In genomic region chr5:122662501-122662900, GRCm38 (mm10) we compare ENCODE assay signal across 19 mouse cellular contexts. TPM values are rescaled to one million over a fixed set of nuclear protein-coding genes. Genes with fewer than 3 reads are reported as not detected.
A peak's percentile ranks its signal among the peaks of the same experiment; 100 is the strongest.
DNase-seq lines count a peak whose midpoint lies in the region; ATAC-seq and TF ChIP-seq lines count a peak whose summit lies in the region.
"Had no signal": no experiment of that assay in that cellular context is flagged by ENCODE, and none has a peak within 500 bp of the region (broad histone marks: within the 10 kb centered on the region; RNA-seq: fewer than 3 reads in every experiment).

No protein-coding gene starts in this region.

- peaks cover 5% of the 10 kb centered on the region; the same call in 1 of the 2 replicates for H3K4me1 ChIP-seq in heart, embryonic 15.5 days (replicated peaks)
- H3K4me1 ChIP-seq in liver, embryonic 11.5 days (replicated peaks; ENCODE audit: control insufficient read depth, insufficient read depth, low read length) = 0 out of 2 replicates have a peak, but pooled peaks cover 2% of the 10 kb centered on the region
- H3K4me1 ChIP-seq in intestine, postnatal 0 days (replicated peaks; ENCODE audit: control insufficient read depth, insufficient read depth, low read length) = no peaks in the 10 kb centered on the region
- H3K4me1 ChIP-seq: forebrain, embryonic 12.5 days; hindbrain, embryonic 15.5 days; limb, embryonic 13.5 days; midbrain, embryonic 12.5 days had no signal

- peak overlapping the region; percentile 36; the same call in 1 of the 2 replicates for H3K27ac ChIP-seq in heart, embryonic 15.5 days
- H3K27ac ChIP-seq in liver, embryonic 11.5 days (ENCODE audit: low read depth, low read length) = no peak overlapping the region
- no peak overlapping the region for H3K27ac ChIP-seq in intestine, postnatal 0 days (ENCODE audit: low read depth, low read length)
- H3K27ac ChIP-seq: forebrain, embryonic 12.5 days; hindbrain, embryonic 15.5 days; kidney, postnatal 0 days; limb, embryonic 13.5 days; macrophage; midbrain, embryonic 12.5 days had no signal

- H3K9me3 ChIP-seq in heart, embryonic 15.5 days (replicated peaks) = no peaks in the 10 kb centered on the region
- no peaks in the 10 kb centered on the region for H3K9me3 ChIP-seq in liver, embryonic 11.5 days (ENCODE audit: control insufficient read depth, low read length)
- no peaks in the 10 kb centered on the region for H3K9me3 ChIP-seq in intestine, postnatal 0 days (ENCODE audit: control insufficient read depth)
- H3K9me3 ChIP-seq: forebrain, embryonic 12.5 days; hindbrain, embryonic 15.5 days; limb, embryonic 13.5 days; midbrain, embryonic 12.5 days had no signal

- DNase-seq in heart, adult 18-20 months = no peak
- peak; percentile 35 for DNase-seq in liver
- DNase-seq in liver, embryonic 11.5 days (ENCODE audit: low spot score) = no peak
- no peak for DNase-seq in layer of hippocampus, adult 11-12 months (ENCODE audit: low spot score)
- no peak for DNase-seq in cerebellum, postnatal 14 days
- DNase-seq: B cell, adult 2 months; cerebellum, adult 18-20 months; gastrocnemius, postnatal 10 days; heart, postnatal 36 days; right cerebral cortex, postnatal 4 days had no signal

- WGBS in heart, embryonic 15.5 days = 91% methylated on average over 6 of the region's 6 CpGs
- 89% methylated on average over 6 of the region's 6 CpGs for WGBS in liver, embryonic 11.5 days
- 66% methylated on average over 6 of the region's 6 CpGs for WGBS in intestine, postnatal 0 days

- ATAC-seq in heart, embryonic 15.5 days (replicated peaks; ENCODE audit: insufficient number of reproducible peaks, insufficient read depth, low FRiP score, low read depth) = no peak
- no peak for ATAC-seq in liver, embryonic 11.5 days (replicated peaks; ENCODE audit: low FRiP score)
- peak; percentile 82 for ATAC-seq in intestine, postnatal 0 days
- peak; percentile 56; the same call in 1 of the 2 replicates for ATAC-seq in megakaryocyte, adult 5-6 weeks (ENCODE audit: poor library complexity, severe bottlenecking)

- TF ChIP-seq CTCF in intestine, postnatal 0 days (IDR thresholded peaks at IDR 0.05; ENCODE audit: low read depth) = no peak

- H3K4me3 ChIP-seq in heart, embryonic 15.5 days = no peak overlapping the region
- no peak overlapping the region for H3K4me3 ChIP-seq in liver, embryonic 11.5 days (ENCODE audit: low read depth, low read length)
- no peak overlapping the region for H3K4me3 ChIP-seq in intestine, postnatal 0 days (ENCODE audit: low read depth, low read length)
- H3K4me3 ChIP-seq: forebrain, embryonic 12.5 days; hindbrain, embryonic 15.5 days; limb, embryonic 13.5 days; midbrain, embryonic 12.5 days had no signal

- no peak overlapping the region for H3K9ac ChIP-seq in heart, embryonic 15.5 days
- no peak overlapping the region for H3K9ac ChIP-seq in liver, embryonic 11.5 days (ENCODE audit: low read depth, low read length)
- no peak overlapping the region for H3K9ac ChIP-seq in intestine, postnatal 0 days (ENCODE audit: low read depth, low read length)
- H3K9ac ChIP-seq: forebrain, embryonic 12.5 days; hindbrain, embryonic 15.5 days; limb, embryonic 13.5 days; midbrain, embryonic 12.5 days had no signal

- no peaks in the 10 kb centered on the region for H3K27me3 ChIP-seq in heart, embryonic 15.5 days
- no peaks in the 10 kb centered on the region for H3K27me3 ChIP-seq in liver, embryonic 11.5 days (replicated peaks; ENCODE audit: control insufficient read depth, insufficient read depth, low read length)
- no peaks in the 10 kb centered on the region for H3K27me3 ChIP-seq in intestine, postnatal 0 days (replicated peaks; ENCODE audit: control insufficient read depth, insufficient read depth, low read length)
- H3K27me3 ChIP-seq: forebrain, embryonic 12.5 days; hindbrain, embryonic 15.5 days; limb, embryonic 13.5 days; midbrain, embryonic 12.5 days had no signal

- H3K4me2 ChIP-seq in heart, embryonic 15.5 days = no peak overlapping the region
- no peak overlapping the region for H3K4me2 ChIP-seq in liver, embryonic 11.5 days
- no peak overlapping the region for H3K4me2 ChIP-seq in intestine, postnatal 0 days (replicated peaks; ENCODE audit: low read depth)
- H3K4me2 ChIP-seq: forebrain, embryonic 12.5 days; hindbrain, embryonic 15.5 days; limb, embryonic 13.5 days; midbrain, embryonic 12.5 days had no signal

- H3K36me3 ChIP-seq in heart, embryonic 15.5 days = no peaks in the 10 kb centered on the region
- H3K36me3 ChIP-seq in liver, embryonic 11.5 days (ENCODE audit: control insufficient read depth, insufficient read depth, low read length) = no peaks in the 10 kb centered on the region
- H3K36me3 ChIP-seq in intestine, postnatal 0 days (ENCODE audit: control insufficient read depth, insufficient read depth) = no peaks in the 10 kb centered on the region; the same call in 1 of the 2 replicates
- H3K36me3 ChIP-seq: forebrain, embryonic 12.5 days; hindbrain, embryonic 15.5 days; limb, embryonic 13.5 days; midbrain, embryonic 12.5 days had no signal

RNA-seq across cellular contexts. Expression of gene P2rx7, which starts 18.8 kb away (rescaled TPM):
- polyA plus RNA-seq in heart, embryonic 15.5 days (2015; fragmentation: Nextera tagmentation; extraction: Ambion mirVana) = 3.0 and 3.7 TPM in 2 replicates
- 1 to 10 TPM; 2.9 to 3.1 TPM for total RNA-seq in heart, adult 18-20 months (2021)
- 0.47 and 1.3 TPM in 2 replicates for polyA plus RNA-seq in liver, embryonic 11.5 days (2014; fragmentation: Nextera tagmentation; extraction: Ambion mirVana)
- 1.6 and 2.7 TPM in 2 replicates for polyA plus RNA-seq in intestine, postnatal 0 days (2015; fragmentation: Nextera tagmentation; extraction: Ambion mirVana)
- total RNA-seq in megakaryocyte, adult 5-6 weeks (2015) = 35.5 and 35.6 TPM in 2 replicates
- 61.2 and 76.5 TPM in 2 replicates for total RNA-seq in megakaryocyte, adult 5-6 weeks (2017)

RNA-seq across cellular contexts. Expression of gene P2rx4, which starts 44.8 kb away (rescaled TPM):
- 19.2 and 21.0 TPM in 2 replicates for polyA plus RNA-seq in heart, embryonic 15.5 days (2015; fragmentation: Nextera tagmentation; extraction: Ambion mirVana)
- 10 to 100 TPM; 21.4 to 21.5 TPM for total RNA-seq in heart, adult 18-20 months (2021)
- 27.1 and 30.2 TPM in 2 replicates for polyA plus RNA-seq in liver, embryonic 11.5 days (2014; fragmentation: Nextera tagmentation; extraction: Ambion mirVana)
- polyA plus RNA-seq in intestine, postnatal 0 days (2015; fragmentation: Nextera tagmentation; extraction: Ambion mirVana) = 90.3 and 104 TPM in 2 replicates
- total RNA-seq in megakaryocyte, adult 5-6 weeks (2015) = 29.9 and 34.3 TPM in 2 replicates
- 19.6 and 25.2 TPM in 2 replicates for total RNA-seq in megakaryocyte, adult 5-6 weeks (2017)

RNA-seq across cellular contexts. Expression of gene Ift81, which starts 48.2 kb away (rescaled TPM):
- polyA plus RNA-seq in heart, embryonic 15.5 days (2015; fragmentation: Nextera tagmentation; extraction: Ambion mirVana) = 30.7 and 39.3 TPM in 2 replicates
- 10 to 100 TPM; 68.8 to 69.9 TPM for total RNA-seq in heart, adult 18-20 months (2021)
- 8.9 and 10.9 TPM in 2 replicates for polyA plus RNA-seq in liver, embryonic 11.5 days (2014; fragmentation: Nextera tagmentation; extraction: Ambion mirVana)
- 10.2 and 11.7 TPM in 2 replicates for polyA plus RNA-seq in intestine, postnatal 0 days (2015; fragmentation: Nextera tagmentation; extraction: Ambion mirVana)
- total RNA-seq in megakaryocyte, adult 5-6 weeks (2015) = 4.9 and 6.2 TPM in 2 replicates
- total RNA-seq in megakaryocyte, adult 5-6 weeks (2017) = 3.7 and 3.8 TPM in 2 replicates

Comparison
In these comparisons a context has a peak if more than half of its experiments do, and no peak if none do; other contexts are left out.
1. ATAC-seq: peak in intestine, postnatal 0 days (single experiment) and megakaryocyte, adult 5-6 weeks (single experiment); none in heart, embryonic 15.5 days (single experiment) and liver, embryonic 11.5 days (single experiment).